Mouse (Mus musculus): ENCODE measurements at regions not wholly inside any gene's neighbourhood (a gene's known extent, or its start where the extent isn't known, plus 50 kb on each side); places are given as distances from the start of the nearest gene placed in this dataset.

DNA sequence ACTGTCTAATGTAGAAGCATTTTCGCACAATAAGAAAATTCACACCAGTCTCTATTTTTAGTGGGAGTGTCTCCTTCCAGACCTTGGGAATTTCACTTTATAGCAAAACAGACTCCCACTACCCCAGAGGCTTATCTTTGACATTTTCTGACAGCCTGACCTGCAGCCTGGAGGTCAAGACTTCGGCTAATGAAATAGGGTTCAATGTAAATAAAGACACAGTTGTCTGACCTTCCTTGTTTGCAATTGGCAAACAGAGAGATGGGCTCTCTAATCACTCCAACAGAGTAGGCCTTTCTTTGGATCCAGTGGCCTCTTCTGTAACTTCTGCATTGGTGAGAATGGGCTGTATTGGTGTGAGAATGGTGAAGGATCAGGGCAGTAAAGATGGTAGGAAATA, 321.7 kb upstream of the Tnp1 start:
- DNase-seq (ENCODE audit: low spot score), result no peak

DNA sequence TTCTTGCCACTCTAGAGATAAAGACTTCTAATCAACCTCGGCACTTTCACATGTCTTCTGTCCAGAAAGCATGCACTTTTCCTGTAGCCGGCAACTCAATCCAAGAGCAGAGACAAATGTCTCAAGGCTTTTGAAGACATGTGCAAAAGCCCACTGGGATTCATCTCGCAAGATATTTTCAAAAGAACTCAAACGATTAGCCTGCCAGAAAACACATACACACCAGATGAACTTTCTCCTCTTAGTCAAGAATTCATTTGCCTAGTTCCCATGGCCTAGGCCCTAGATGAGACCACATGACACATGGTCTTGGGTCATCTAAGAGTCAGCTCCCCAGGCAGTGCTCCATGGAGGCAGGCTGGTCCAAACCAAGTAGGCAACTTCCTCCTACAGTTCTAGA, 293.8 kb upstream of the Tnp1 start:
- DNase-seq (ENCODE audit: low spot score), result no peak

DNA sequence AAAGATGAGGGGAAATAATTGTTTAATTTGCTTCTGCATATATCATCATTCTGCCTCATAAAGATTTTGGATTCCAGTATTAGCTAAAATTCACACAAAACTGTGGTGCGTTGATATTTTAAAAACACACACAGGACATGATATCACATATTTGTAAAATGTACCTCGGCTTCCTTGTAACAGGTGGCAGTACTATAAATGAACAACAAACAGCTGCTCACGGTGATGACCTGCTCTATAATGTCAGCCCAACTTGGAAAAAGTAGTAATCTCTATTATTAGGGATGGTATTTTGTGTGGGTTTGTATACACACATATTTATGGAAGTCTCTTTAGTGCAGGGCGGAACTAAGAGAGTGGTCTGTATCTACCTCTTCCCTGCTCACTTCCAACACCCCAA, 292.7 kb upstream of the Tnp1 start:
- DNase-seq (ENCODE audit: low spot score), result no peak

DNA sequence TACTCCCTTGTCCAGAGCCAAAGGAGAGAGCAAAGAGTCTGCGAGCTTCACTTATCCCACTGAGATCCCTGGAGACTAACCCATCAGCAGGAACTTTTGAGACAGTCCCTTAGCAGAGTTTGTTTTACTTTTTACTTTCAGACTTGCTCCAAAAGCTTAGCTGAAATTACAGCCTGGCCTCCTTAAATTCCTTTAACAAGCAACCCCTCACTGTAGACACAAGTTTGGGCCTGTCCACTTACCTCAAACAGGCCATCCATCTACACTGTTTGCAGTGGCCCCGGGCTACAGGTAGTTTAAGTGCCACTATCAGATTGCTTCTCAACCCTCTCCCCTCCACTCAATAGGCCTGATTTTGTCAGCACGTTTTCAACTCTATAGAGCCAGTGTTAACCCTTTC, 291.5 kb upstream of the Tnp1 start:
- no peak for DNase-seq (ENCODE audit: low spot score)

DNA sequence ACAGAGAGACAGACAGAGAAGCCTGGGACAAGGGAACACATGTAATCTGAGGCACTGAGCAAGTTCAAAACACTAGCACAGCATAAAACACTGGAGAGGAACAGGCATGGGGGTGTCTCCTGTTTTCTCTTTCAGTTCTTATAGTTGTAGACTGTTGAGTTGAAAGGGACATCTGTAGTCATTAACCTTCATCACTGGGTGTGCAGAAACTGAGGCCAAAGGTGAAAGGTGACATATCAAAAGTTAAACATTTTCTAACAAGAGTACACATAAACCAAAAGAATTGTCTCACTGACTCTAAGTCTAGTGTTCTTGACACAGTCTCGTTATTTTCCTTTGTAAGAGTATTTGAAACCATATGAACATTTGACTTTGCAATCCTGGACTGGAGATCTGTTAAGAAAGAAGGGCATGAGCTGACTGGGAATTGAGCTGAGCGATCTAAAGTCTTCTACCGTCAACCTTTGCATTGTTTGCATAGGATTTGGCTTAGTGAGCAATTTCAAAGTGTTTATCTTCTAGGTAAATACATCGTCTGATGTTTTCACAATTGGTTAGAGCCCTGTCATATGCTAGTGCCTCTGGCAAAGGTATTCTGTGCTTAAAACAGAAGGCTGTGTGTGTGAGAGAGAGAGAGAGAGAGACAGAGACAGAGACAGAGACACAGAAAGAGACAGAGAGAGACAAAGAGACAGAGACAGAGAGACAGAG, 284.4 kb upstream of the Tnp1 start:
- DNase-seq (ENCODE audit: low spot score), result no peak

DNA sequence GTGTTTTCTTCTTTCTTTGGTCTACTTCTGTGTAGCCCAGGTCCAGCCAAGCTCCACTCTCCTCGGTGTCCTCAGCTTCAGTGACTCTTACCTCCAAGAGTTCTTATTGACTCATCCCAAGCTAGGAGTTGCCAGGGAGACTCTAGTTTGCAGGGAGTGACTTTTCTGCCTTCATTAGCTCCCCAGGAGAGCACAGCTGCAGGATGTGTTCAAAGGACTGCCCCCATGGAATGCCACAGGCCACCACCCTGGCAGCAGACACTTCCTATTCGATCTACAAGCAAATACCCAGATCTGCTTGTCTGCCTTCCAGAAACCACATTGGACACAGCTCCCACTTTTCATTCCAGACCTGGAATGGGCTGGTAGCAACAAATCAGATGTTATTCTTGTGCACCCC, 269.6 kb upstream of the Tnp1 start:
- no peak for DNase-seq (ENCODE audit: low spot score)

DNA sequence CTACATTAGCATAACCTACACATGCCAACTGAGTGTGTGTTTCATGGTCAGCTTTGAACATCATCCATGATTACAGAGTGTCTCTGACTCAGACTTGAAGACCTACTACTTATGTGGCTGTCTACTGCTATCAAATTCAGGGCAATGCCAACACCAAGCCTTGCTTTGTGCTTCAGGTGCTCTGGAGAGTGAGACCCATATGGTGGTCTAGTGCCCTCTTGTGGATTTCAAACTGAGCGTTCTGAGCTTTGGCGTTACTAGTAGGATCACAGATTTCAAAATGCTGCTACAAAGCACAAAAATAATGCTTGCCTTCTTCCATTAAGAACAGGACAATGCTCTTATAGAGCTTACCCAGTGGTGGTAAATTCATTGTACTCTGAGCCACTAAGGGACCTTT, 258.8 kb upstream of the Tnp1 start:
- DNase-seq (ENCODE audit: low spot score), result no peak

DNA sequence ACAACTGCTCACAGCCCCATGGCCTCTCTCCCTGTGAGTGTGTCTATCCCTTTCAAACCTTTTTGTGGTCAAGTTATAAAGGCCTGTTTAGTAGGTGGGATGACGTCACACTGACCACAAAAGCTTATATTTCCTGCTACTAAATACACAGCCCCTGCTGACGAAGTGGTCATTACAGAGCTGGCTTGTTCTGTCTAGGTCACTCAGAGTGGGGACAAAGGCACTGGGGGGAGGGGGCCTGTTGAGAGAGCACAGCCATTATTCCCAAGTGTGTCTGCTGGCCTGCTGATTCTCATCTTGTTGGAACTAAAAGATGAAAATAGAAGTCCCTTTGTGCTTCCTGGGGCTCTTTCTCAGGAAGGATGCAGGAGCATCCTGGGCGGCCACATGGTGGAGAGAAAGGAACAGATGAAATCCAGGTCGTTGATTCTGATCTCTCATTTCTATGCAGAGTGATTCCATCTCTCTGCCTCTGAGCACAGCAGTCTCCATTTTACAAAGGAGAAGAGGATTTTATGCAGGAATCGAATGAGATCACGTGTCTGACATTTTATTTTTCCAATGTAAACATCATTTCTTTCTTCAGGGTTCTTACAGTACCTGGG, 255.2 kb upstream of the Tnp1 start:
- DNase-seq (ENCODE audit: low spot score), result no peak

DNA sequence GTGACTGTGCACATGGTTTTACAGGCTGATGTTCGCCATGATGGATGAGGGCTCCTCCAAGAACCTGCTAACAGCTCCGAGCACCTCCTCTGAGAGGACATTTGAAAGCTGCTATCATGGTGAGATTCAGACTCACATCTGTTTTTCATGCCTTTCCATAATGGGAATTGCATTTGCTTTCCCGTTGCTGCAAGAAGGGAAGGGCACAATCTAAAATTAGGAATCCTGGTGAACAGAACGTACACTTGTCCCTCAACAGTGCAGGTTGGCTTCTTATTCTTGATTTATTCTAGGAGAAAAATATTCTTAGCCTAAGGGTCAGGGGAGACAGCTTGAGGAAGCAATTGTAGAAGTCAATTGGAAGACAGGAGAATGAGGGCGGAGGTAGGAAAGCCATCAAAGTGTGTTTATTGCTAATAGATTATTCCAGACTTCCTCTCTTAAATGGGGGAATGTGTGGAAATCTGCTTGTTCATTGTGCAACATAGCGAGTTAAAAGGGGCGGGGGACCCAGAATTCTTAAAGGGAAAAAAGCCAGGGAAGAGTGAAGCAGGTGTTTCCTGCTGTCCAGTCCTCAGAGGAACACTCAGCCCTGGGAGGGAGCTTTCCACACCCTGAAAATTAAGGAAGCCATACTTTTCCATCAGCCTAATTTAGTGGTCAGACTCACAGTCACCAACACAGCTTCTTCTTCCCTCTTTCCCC, 253.5 kb upstream of the Tnp1 start:
- DNase-seq (ENCODE audit: low spot score), result no peak

DNA sequence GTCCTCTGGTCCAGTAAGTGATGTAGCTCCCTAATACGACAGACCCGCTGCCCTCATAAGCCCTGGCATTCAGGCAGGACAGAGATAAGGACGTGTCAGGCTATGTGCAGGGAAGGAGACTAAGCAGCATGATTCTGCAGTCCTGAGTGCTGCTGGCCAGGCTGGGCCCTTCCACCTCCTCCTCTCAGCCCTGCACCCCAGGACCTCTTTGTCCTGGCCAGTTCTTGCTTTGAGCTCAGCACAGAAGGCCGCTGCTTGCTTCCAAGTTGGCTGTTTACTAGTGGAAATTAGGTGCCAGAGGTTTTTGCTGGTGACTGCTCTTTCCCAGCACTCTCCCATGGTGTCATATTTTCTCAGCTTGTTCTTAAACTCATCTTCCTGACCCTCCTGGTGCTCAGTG, 249.3 kb upstream of the Tnp1 start:
- no peak for DNase-seq (ENCODE audit: low spot score)

DNA sequence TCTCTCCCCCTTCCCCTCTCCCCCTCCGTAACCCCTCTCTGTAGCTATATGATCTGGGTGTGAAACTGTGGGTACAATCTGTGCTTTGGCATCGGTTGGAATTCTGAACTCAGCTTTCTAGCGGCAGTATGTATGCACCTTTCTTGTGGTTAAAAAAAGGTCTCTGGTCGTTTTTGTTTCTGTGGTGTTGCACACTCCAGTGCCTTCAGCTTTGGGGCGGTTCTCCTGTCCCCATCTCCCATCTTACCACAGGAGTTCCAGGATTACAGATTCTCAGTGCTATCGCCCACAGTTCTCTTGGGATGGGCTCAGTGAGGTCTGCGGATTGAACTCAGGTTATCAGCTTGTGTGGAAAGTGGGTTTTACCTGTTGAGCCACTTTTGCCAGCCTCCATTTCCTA, 248.5 kb upstream of the Tnp1 start:
- no peak for DNase-seq (ENCODE audit: low spot score)

DNA sequence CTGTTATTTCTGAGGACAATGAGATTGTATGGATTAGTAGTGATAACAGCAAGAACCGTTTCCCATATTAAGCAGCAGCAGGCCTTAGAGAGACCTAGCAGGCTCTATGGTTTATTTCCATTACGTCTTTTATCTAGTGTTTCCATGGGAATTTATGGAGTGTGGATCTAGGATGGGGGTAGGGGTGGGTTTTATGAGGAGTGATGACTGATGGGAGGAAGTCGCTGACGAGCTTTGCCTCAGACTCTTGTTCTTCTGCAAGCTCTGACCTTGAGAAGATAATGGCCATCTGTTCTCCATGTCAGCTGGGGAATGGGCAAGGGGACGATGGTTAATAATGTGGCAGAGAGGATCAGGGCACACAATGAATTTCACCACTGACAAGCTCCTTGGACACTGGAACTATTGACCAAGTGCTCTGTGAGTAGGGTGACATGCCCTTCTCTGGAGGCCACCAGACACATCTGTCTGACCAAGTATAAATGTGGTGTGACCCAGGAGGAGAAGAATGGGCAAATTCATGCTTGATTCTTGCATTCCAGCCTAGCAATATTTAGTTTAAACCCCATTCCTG, 243.9 kb upstream of the Tnp1 start:
- no peak for DNase-seq (ENCODE audit: low spot score)

DNA sequence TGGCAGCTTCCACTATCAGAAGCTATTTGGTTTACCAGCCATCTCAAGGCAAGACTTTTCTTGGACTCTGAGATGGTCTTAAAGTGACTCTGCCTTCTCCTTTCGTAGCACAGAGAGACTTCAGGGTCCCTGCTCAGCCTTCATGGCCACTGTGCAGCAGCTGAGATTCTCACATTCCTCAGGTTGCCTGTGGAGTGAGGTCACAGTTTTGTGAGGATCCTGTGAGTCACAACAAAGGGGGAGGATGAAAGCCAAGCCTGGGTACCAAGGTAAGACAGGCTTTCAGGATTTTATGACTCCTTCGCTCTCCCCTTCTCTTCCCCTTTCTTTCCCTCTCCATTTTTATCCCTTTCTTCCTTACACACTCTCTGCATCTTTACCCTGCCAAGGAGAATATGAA, 241.6 kb upstream of the Tnp1 start:
- DNase-seq (ENCODE audit: low spot score), result no peak

DNA sequence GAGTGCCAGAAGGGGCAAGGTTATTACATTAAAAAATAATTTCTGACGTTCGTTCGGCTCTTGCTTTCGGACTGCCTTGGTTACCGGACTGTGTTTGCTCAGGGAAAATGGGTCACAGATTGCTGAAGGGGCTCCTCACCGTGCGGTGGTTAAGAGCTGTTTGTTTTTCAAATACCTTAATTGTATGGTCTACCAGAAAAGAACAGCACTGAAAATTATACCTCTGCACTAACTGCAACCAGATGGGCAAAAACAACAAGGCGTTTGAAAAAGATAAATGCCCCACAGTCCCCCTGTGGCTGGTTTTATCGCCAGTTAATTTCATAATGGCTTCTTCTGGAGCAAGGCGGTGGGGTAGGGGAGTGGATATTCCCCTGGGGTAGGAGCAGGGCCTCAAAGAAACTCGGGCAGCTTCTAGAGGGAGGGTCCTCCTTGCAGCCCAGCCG, 236.2 kb upstream of the Tnp1 start:
- DNase-seq (ENCODE audit: low spot score), result no peak

DNA sequence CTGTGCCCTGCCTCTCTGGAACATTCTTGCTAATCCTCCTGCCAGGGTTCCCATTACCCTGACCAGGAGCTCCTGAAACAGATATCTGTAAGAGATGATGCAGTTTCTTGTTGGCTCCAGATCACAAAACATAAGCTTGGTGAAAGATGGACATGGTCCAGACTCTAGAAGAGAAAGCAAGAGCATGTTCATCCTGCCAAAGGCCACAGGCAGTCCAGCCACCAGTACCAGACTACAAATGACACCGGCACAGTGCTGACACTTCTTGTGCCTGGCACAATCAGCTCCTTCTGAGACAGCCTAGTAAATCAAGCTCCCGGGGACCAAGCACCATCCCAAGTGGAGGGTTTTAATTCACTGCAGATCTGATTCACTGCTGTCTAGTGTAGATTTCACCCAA, 228.3 kb upstream of the Tnp1 start:
- no peak for DNase-seq (ENCODE audit: low spot score)

DNA sequence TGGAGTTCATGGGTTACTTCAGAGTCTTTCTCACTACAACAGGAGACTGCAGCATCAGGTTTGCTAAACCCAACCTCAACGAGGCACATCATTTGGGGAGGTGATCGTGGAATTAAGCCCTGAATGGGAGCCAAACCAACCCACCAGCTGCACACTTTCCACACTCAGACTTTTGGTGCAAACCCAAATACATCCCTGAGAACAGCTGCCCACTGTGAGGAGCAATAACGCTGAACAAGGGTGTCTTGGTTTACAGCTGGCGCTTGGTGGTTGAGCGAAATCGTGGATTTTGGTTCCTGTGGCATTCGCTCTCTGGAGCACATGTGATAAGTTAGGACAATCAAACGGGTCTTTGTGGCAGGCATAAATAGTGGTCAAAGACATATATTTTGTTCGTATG, 226.6 kb upstream of the Tnp1 start:
- no peak for DNase-seq (ENCODE audit: low spot score)

DNA sequence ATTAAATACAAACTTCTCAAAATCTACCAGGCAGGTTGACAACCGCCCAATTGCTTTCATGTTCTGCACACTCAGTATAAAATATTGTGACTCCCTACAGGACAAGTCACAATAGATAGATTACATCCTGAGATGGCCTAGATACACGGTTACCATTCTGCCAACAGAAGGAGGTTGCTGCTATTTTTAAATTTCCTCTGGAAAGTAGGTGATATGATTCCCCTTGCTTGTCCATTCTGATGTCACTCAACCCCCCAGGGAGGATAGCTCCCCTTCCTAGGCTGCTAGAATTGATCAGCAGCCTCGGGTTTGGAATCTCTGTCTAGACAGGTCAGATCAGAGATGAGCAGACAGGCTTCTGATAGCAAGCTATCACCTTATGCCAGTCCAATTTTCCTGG, 221.2 kb upstream of the Tnp1 start:
- DNase-seq (ENCODE audit: low spot score), result no peak

DNA sequence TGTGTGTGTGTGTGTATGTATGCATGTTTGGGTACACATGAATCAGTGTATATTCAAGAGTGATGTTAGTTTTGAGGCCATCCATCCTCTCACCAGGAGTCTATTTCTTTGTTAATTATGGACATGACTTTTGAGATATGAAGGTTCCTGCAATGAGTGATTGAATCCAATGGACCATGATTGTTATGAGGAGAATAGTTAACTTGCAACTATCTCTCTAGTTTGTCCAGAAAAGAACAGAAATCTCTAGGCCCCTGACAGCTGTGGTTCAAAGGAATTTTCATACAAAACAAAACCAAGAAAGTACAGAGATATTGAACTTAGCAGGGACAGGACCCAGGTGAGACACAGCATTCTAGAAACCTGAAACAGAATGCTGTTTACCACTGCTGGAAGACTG, 217.9 kb upstream of the Tnp1 start:
- DNase-seq (ENCODE audit: low spot score), result no peak

DNA sequence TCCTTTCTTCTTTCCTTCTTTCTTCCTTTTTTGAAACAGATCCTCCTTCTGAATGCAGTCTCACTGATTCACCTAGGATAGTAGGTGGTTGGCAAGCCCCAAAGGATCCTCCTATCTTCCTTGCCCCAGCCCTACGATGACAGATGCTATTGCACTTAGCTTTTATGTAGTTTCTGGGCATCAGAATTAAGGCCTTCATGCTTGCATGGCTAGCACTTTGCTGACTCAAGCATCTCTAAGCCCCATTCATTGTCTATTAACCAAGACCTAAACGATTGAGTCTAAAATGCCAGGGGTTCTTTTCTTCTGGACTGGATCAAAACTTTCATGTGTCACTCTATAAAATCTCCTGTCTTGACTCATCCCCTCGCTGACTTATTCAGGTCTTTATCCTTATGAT, 217.3 kb upstream of the Tnp1 start:
- no peak for DNase-seq (ENCODE audit: low spot score)

DNA sequence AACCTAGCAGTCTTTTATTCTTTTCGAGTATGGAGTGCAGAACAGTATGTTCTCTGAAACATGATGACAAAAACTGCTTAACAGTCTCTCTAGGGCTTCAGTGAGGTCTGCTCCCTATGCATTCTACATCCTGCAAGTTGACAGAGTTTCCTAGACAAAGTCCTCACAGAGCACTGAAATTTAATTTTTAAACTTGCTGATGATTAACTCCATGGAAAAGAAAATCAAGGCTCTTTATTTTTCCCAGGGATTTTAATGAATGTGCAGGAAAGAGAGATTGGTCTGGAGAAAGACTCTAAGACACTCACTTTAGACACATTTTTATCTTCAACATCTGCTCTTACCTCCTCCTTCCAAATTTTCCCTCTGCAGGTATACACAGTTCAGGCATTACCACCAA, 214.9 kb upstream of the Tnp1 start:
- DNase-seq (ENCODE audit: low spot score), result no peak

DNA sequence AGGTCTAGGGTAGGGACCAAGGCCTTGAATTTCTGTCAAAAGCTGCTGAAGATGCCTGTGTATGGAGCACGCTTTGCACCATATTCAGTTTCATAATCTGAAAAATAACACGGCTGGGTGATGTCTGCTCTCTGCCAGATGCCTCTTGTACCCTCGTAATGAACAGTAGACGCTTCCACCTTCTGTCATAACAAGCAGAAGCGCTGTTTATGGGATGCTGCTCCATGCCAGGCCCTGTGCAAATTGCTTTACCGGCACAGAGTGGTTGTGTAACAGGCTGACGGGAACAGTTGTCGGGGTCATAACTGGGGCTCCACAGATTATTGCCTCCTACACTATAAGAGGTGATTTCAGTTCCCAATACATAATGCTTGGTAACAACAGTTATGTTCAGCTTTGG, 211.5 kb upstream of the Tnp1 start:
- no peak for DNase-seq (ENCODE audit: low spot score)

DNA sequence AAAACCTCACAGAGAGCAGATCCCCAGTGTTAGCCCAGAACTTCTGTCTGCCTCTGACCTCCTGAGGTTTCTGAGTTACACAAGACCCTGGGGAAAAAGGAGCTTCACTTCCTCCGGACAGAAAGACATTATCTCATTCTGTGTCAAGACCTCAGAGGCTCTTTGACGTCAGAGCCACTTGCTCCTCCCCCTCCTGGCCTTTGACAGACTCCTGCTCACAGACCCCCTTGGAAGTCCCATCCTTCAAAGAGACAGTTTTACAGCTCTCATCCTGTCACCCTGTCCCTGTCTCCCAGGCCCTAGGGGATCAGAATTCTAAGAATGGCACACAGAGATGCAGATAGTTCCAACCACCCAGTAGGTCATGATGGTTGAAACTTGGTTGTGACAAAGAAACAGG, 206.2 kb upstream of the Tnp1 start:
- DNase-seq (ENCODE audit: low spot score), result no peak

DNA sequence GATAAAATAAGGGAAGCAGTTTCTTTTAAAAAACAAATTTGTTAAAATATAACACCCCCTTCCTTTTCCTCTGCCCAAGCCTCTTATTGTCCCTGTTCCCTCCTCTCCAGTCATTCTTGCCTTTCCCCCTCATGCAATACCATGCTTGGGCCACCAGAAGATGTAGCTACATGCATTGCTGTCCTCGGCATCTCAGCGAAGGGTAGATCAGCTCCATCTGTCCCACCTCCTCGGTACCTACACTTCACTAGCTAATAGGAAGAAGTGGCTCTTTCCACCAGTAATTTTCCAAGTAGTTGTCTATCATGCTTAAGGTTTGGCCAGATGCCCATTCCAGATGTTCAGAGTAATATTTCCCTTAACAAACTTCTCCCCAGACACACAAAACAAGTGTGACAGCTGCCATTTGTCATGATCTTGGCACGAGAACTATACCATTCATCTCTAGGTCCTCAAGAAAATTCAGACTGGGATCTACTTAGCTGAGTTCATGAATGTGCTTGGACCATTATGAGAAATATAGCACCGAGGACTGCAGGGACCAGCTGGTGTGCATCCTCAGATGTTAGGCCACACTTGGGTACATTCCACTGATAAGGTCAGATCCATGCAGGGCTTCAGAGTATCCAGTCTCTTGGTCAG, 198.7 kb upstream of the Tnp1 start:
- DNase-seq (ENCODE audit: low spot score), result no peak

Data from adipocyte (in vitro differentiated cells).